Mouse (Mus musculus): ENCODE data around the gene Gm21987.

Gene Gm21987

DNA sequence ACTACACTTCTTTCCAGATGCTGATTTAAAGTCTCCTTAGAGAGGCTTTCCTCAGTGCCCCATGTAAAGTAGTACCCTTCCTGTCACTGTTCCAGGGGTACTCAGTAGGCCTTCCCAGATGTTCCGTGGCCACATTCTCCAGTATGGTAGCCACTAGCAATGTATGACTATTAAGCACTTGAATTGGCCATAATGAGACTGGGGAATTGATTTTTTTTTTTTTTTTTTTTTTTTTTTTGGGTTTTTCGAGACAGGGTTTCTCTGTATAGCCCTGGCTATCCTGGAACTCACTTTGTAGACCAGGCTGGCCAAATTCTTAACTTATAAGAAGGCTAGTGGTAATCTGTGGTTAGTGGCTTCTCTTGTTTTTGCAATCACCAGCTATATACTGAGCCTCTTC, 3.0 kb downstream of the Gm21987 start:
- no peak for DNase-seq (ENCODE audit: low spot score)

DNA sequence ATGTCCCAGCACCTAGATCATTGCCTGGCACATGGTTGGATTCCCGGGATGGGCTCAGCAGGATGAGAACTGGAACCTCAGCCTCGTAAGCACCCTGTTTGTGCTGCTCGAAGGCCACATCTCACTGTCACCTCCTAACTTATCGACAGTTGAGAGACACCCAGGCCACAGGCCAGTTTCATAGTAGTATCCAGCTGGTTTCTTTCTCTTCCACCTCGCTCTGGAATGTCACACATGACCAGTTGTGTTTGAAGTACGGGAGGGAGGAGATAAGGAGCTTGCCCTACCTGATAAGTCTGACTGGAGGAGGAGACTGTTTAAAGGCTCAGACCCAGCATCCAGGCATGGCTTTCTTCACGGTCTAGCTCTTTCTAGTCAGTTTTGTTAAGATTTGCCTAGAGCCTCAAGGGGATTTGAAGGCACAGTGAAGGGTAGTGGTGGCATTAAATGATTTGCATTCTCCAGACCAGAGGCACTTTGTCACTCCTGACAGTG, 3.6 kb downstream of the Gm21987 start:
- DNase-seq (ENCODE audit: low spot score): no peak

DNA sequence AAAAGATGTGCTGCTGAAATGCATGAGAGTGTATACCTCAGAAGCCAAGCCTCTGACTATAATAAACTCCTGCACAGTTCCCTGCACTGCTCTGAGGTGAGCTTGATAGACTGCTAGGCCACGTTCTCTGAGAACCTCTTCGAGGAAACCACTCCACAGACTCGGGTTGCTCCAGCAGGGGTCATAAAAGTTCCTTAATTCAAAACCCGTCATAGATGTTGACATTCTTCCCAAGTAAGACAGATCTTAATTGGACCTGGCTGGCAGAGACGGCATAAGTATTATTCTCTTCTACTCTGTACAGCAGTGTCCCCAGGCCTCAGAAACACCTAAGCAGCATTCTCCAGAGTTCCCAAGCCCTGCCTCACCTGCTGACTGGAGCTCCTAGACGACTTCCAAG, 4.1 kb downstream of the Gm21987 start:
- no peak for DNase-seq (ENCODE audit: low spot score)

DNA sequence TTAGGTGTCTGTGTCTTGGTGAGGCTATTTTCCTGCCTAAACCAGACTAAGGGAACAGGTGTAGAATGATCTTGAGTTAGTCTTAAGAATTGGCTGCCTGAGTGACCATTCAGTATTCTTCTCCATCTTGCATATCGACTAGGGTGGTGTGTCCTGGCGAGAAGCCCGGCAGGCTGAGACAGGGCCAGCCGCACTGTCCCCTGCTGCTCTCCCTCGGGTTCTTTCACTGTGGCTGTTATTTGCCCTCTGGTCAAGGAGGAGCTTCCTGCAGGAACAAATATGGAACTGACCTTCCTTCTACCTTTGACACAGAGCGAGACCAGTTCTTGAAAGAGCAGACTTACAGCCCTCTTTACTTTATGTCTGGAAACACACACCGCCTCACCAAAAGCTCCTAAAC, 5.2 kb downstream of the Gm21987 start:
- no peak for DNase-seq (ENCODE audit: low spot score)

DNA sequence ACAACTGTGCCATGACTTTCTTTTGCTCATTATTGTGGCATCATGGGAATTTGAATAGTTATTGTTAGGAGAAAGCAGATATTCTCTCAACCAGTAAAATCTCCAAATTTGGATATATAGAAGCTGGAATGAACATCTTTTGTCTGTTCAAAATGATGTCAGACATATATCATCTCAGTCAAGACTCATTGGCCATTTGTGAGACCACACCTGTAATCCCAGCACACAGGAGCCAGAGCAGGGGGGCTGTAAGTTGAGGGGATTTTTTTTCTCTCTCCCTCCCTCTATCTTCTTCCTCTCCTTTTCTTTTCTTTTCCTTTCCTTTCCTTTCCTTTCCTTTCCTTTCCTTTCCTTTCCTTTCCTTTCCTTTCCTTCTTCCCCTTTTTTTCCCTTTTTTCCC, 6.0 kb downstream of the Gm21987 start:
- DNase-seq (ENCODE audit: low spot score): no peak

DNA sequence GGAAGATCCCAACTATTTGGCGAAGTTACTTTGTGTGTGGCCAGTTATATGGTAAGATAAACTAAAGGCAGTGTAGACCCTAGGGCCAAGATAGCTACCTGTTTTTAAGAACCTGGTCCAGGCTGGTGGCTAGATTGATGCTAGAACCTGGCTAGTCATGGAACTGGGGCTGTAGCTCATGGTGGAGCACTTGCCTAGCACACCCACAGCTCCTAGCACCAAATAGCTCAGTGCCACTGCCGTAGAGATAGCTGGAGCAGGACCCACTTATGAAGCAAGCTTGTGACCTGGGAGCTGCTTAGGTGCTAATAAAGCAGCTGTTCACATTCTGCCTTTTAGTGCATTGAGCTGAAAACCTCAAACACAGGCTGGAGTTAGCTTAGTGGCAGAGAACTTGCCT, 6.8 kb downstream of the Gm21987 start:
- DNase-seq (ENCODE audit: low spot score): no peak

DNA sequence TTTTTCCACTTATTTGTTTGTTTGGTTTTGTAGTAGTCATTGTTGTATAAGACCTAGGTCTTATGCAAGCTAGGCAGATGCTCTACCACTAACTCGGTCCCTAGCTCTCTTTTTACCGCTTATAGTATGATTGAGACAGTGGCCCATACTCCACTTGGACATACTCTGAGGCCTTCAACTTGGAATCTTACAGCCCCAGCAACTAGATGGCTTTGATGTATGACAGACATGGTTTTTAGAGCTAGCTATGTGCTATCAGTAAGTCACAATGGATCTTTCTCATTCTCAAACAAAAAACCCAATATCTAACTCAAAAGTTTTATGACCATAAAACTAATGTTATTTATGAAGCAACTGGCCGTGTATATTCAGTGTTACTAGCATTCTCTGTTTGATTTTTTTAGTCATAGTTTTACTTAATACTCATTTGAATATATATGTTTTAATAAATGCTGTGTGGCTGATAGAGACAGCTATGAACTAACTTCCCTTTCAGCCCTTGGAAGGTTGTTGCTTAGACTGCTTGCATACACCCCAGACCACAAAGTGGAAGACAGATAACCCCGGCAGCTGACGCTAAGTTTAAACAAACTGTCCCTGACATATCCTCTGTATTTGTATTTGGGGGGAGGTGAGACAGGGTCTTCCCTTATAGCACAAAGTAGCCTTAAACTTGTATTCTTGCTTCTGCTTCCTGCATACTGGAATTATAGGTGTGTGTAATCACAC, 7.5 kb downstream of the Gm21987 start:
- no peak for DNase-seq (ENCODE audit: low spot score)

DNA sequence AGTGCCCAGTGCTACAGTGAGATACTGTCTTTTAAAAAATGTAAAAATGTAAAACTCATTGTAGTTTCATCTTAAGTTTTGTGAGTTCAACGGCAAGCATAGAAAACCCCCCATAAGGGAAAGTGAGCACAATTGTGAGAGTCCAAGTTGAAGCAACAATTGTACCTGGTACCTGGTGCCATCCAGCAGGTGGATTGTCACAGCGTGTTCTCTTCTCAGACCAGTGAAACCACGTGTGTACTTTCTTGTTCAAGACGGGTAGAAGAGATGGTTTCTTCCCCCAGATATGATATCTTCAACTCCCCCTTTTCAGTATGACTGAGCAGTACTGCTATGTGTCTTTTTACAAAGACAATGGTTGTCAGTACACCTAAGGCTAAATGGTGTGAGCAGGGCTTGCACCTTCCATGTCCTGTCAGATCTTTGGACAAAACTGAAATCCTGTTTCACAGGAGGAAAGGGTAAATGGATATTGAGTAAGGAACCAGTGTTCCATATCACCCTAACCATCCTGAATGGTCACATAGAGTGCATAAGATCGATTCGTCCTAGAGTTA, 11.5 kb downstream of the Gm21987 start:
- DNase-seq (ENCODE audit: low spot score): no peak

DNA sequence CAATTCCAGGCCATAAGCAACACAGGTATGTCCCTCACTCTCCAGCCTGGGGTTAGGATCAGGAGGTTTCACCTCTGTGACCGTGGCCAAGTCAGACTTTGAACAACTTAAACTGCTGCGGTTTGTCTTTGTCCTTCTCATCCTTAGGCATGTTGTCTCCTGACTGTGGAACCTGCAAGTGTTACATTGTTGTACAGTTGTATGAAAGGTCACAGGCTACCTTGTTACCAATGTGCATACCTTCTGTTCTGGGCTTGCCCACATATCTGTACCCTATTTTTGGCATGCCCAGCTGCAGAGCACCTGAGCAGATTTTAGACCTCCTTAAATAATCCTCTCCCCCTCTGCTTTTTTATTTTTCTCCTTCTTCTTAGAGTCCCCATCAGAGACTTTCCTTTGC, 12.4 kb downstream of the Gm21987 start:
- DNase-seq (ENCODE audit: low spot score): no peak

DNA sequence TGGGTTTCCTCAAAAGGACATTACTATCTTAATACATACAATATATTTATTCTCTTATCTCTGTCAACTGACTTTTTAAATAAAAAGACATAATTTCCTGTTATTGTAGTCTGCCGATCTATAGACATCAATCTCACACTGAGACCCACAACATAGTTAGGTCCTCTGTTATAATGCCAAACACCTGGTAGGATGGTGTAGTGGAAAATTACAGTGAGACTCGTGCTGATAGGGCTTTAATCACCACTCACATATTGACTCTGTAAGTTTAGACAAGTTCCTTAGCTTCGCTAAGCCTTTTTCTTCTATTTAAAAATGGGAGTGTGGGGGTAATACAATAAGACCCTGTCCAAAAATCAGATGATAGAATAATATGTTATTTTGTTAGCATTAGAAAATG, 13.0 kb downstream of the Gm21987 start:
- DNase-seq (ENCODE audit: low spot score): no peak

DNA sequence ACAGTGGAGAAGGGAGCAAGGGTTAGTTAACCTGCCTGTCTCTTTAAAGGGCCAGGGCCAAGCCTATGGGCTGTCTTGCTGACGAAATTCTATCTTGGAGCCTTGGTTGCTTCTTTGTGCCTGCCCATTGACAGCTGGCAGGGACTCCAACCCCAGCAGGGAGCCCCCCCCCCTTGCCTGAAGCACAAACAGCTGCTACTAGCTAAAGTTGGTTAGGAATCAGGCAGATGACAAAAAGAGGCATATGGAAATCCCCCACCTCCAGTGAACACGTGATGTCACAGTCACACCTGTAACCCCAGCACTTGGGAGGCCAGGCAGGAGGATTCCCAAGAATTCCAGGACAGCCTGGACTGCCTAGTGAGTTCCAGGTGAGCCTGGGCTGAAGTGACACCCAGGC, 13.5 kb downstream of the Gm21987 start:
- no peak for DNase-seq (ENCODE audit: low spot score)

DNA sequence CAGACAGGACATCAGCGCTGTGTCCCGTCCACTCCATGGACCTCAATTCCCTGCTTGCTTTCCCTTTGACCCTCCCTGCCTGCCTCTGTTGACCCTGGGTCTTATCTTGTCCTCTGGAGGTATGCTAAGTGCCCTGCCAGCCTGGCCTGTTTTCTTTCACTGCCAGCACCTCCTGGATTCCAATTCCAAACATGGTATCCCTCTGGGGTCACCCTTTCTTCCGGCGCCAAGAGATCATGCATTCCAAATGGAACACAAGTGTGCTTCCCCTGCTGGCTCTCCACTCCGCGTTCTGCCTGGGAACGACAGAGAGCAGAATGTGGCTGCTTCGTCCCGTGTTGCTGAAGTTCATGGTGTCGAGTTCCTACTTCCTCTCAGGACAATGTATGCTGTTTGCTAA, 15.1 kb downstream of the Gm21987 start, which contains the start of gene Popdc2:
TSS of gene Popdc2 (plus strand) at position 277 of the 400 bp plus-strand sequence.
- DNase-seq (ENCODE audit: low spot score): no peak

DNA sequence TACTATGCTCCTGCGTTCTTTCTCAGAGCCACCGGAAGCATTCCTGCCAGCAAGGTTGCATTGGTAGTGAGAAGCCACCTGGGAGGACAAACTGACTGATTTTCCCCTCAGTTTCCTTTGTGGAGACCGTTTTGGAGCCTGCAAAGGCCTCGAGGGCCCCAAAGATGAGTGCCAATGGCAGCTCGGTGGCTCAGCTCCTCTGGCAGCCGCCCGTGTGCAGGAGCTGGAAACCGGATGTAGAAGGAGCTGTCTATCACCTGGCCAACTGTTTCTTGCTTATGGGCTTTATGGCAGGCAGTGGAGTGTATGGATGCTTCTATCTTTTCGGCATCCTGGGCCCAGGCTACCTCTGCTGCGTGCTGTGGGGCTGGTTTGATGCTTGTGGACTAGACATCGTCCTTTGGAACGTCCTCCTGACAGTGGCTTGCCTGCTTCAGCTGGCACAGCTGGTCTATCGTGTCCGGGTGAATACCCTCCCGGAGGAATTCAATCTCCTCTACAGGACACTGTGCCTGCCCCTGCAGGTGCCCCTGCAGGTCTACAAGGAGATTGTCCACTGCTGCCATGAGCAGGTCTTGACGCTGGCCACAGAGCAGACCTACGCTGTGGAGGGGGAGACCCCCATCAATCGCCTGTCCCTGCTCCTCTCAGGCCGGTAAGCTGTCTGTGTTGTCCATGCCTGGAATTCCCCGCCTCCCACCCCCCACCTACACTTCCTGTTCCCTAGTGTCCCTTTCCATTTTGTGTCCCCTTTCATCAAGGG, 15.8 kb downstream of the Gm21987 start:
- DNase-seq (ENCODE audit: low spot score): no peak

DNA sequence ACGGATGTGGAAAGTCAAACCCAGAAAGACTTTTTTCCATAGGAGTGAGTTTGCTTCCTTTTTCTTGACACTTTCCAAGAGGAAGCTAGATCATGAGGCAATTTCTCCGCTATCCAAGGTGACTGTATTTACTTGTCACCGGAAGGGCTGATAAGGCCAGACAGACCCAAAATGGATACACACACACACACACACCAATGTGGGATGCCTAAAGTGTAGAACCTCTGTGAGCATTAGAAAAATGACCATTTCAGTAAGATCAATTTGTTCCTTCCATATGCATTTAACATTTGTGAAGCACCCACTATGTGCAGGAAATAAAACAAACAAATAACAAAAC, 16.4 kb downstream of the Gm21987 start:
- no peak for DNase-seq (ENCODE audit: low spot score)

DNA sequence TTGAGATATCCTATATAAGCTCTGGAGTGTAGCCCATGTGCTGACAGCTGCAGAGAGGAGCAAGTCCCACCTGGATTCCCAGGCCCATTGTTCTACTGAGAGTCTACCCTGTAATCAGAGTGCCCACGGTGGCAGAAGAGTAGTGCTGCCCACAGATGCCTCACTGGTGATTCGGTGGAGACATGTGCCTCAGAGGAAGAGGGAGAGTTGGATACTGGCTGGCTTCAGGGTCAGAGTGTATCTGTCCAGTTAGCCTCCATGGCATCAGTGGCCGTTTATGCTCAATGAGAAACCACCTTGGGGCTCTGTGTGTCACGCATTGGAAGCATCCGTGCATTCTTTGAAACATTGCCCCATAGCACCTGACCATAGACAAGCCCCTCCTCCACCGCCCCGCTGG, 16.8 kb downstream of the Gm21987 start:
- DNase-seq (ENCODE audit: low spot score): no peak

DNA sequence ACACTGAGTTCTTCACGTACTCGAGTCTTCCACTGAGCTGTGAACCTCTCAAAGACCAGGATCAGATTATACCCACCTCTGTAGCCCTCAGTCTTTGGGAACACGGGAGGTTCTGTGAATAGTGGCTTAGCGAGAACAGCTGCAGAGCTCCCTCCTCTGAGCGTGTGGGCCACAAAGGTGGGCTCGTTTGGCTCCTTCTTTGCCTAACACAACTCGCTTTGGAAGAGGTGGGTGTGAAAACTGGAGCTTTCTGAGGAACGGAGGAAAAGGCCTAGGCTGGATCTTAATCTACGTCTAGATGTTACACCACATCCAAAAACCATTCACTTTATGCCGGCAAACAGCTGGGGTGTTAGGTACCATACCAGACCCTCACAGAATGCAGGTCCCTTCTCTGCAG, 18.6 kb downstream of the Gm21987 start:
- DNase-seq (ENCODE audit: low spot score): no peak

DNA sequence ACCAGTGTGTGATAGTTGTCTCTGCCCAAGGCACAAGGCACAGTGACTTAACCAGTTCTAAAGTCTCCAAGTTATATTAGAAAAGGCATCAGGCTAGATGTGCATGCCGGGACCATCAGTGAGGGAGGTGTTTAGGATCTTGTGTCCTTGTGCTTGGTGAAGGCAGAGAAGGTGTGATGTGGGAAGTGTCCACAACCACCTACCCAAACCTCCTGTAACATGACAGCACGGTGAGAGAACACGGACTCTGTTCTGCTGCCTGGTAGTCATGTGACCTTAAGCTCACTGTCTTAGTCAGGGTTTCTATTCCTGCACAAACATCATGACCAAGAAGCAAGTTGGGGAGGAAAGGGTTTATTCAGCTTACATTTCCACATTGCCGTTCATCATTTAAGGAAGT, 19.4 kb downstream of the Gm21987 start:
- DNase-seq (ENCODE audit: low spot score): no peak

DNA sequence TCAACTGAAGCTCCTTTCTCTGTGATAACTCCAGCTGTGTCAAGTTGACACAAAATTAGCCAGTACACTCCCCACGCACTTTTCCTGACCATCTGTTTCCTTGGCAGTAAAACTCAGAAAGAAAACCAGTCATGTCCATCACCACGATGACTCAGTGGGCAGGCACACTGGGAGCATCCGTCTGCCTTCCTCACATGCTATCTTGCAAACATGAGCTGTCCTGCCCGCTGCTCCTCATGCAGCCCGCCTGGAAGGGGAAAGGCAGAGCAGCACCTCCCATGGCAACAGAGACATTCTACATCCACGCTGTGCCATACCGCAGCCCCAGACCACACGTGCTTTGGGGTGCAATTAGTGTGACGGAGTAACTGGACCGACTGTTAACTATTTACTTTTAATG, 21.5 kb downstream of the Gm21987 start:
- DNase-seq (ENCODE audit: low spot score): peak; percentile 63

DNA sequence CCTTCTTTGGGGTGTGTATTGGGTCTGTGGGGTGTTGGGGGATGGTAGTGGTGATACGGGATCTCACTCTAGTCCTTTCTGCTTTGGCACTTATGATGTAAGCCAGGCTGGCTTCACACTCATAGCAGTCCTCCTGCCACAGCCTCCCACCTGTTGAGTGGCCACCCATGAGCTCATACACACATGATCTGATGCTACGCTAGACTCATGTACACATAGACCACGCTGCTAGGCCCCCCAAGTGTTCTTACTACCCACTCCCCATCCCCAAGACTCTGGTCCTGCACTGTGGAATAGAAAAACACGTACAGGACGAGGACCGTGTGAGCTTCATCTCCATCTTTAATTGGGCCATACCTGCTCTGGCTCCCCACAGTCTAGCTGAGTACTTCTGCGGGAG, 22.2 kb downstream of the Gm21987 start:
- DNase-seq (ENCODE audit: low spot score): no peak

DNA sequence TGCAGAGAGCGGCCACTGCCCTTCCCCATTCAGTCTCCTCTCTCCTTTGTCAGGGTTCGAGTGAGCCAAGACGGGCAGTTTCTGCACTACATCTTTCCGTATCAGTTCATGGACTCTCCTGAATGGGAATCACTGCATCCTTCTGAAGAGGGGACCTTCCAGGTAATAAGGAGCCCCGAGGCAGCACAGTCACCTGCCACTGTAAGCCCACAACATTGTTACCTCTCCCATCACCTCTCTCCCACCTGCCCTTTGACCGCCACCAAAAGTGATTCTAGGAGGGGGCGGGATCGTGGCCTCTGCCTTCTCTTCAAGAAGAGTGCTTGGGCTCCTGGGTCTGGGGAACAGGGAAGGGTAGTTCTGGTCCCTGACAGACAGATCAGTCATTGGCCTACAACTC, 22.6 kb downstream of the Gm21987 start:
- no peak for DNase-seq (ENCODE audit: low spot score)

DNA sequence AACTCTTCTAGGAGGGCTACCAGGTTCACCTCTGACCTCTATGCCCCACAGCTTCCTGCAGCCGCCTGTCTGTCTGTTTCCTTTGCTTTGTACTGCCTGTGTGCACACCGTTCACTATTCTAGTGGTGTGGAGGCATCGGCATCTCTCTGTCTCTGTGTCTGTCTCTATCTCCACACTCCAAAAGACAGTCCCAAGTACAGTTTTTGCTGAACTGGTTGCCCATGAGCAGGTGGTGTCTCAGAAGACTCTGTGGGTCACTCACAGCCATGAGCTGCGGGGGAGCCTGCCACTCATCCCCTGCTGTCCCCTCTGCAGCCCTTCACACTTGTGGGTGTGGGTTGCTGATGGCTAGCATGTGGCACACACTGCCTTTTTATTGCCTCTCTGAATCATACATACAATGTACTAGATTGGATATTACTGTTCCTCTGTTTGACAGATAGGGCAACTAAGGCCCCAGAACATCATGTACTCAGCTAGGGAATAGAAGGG, 23.2 kb downstream of the Gm21987 start:
- no peak for DNase-seq (ENCODE audit: low spot score)

DNA sequence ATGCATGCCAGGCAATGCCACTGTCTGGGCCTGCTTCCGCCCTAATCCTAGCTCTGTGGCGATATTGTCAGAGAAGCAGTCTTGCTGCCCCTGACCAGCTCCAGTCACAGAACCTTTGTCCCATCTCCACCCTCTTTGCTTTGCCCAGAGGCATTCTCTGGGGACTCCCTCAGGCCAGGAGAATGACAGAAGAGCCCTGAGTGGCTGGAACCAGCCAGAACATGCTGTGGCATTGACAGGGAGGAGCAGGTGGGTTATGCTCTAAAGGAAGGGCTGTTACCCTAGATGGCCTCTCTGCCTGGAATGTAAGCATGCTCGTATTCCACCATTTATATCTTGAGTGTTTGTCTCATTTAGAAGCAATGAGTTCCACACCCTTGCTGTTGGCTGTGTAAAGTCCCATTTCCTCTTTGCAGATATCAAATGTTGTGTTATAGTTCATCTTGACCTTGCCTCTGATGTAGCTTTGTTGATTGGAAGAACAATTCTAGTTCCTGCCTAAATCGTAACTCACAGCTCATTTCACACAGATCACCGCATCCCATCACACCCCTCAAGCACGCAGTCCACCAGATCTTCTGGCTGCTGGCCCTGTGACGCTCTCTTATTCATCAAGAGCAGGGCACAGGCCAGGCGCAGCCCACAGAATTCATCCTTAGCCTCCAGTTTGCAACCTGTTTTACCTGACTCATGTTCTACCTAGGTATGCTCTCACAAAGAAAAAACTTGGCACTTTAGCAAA, 24.0 kb downstream of the Gm21987 start:
- DNase-seq (ENCODE audit: low spot score): peak; percentile 96

Measured in adipocyte (in vitro differentiated cells).